Mouse (Mus musculus) kidney, adult 2 months (tissue): ENCODE measurements around the gene Gfra4. TPM values are rescaled to one million over a fixed set of nuclear protein-coding genes. Genes with fewer than 3 reads are reported as not detected.

ENCODE experiments used
- DNase-seq: peaks from one replicate; pipeline ENCODE4 v3.0.0; 2021
- H3K27ac ChIP-seq: fragments of 200-500 bp; 2 replicates; pipeline ENCODE4 v1.5.1; 2012; ENCODE audit warnings: low read depth, low read length, control low read depth, inconsistent platforms; ENCODE audit not compliant: insufficient read depth
- H3K27me3 ChIP-seq: fragments of 200-500 bp; replicated peaks from 2 replicates; pipeline ENCODE4 v1.6.1; 2012; ENCODE audit warnings: mild to moderate bottlenecking, moderate library complexity, low read length, inconsistent platforms; ENCODE audit not compliant: control insufficient read depth, insufficient read depth
- H3K36me3 ChIP-seq: fragments of 200-500 bp; 2 replicates; pipeline ENCODE4 v1.6.1; 2012; ENCODE audit warnings: mild to moderate bottlenecking, moderate library complexity, low read length, inconsistent platforms; ENCODE audit not compliant: control insufficient read depth, insufficient read depth
- H3K4me1 ChIP-seq: fragments of 200-500 bp; 2 replicates; pipeline ENCODE4 v1.6.1; 2011; ENCODE audit warnings: low read length; ENCODE audit not compliant: control insufficient read depth, insufficient read depth
- H3K4me3 ChIP-seq: fragments of 200-500 bp; 2 replicates; pipeline ENCODE4 v1.5.1; 2011; ENCODE audit warnings: mild to moderate bottlenecking, low read depth, low read length, control low read depth; ENCODE audit not compliant: insufficient read depth
- CTCF ChIP-seq: fragments of 200-500 bp; conservative IDR thresholded peaks from 2 replicates; pipeline ENCODE4 v1.5.1; 2011; ENCODE audit warnings: low read depth, mild to moderate bottlenecking, control low read depth, low read length, moderate library complexity, mixed read lengths; ENCODE audit not compliant: insufficient read depth, insufficient read length
- POLR2A ChIP-seq: fragments of 200-500 bp; IDR thresholded peaks from one replicate; pipeline ENCODE4 v1.6.1; 2011; ENCODE audit warnings: low read depth, low read length, control low read depth
- WGBS: fragments of 180-500 bp; shearing (Covaris S2); methylation state at CpG from one replicate; pipeline ENCODE4 v1.1.7; 2018; 5-methylcytosine and 5-hydroxymethylcytosine counted together
- polyA plus RNA-seq: library from polyadenylated mRNA; depleted of rRNA; stranded (reverse); fragments of >200 nt; gene quantifications from 2 replicates; pipeline ENCODE4 v1.2.3, GENCODE M21; 2012; rRNA removed

The Gfra4 gene
- 7.1 and 7.2 TPM in 2 replicates for polyA plus RNA-seq

DNA sequence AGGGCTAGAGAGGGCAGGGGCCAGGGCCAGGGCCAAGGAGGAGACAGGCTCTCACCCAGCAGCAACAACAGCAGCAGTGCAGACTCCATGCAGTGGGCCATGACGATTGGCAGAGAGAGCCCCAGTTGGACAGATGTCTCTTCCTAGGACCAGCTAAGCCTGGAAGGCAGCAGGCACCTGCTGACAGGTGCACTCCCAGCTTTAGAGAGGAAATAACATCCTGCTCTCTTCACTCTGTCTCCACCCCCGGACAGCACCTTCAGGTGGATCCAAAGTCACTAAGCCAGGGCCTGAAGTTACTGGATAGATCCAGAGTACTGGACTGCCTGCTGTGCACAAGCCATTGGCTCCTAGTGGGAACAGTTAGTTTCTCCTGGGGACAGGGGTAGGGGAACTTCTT, at the start of gene Gfra4:
Gene Gfra4, minus strand, starts transcription at position 101 of the 400 bp plus-strand sequence.
- H3K36me3 ChIP-seq = no peaks in the 10 kb centered on the region
- no peaks in the 10 kb centered on the region for H3K27me3 ChIP-seq
- H3K27ac ChIP-seq = no peak within 1 kb of the TSS
- 81% methylated on average over 2 of the region's 2 CpGs for whole genome bisulfite sequencing
- no peak for DNase-seq
- peaks cover 2% of the 10 kb centered on the region; the same call in 1 of the 2 replicates for H3K4me1 ChIP-seq
- H3K4me3 ChIP-seq = no peak within 1 kb of the TSS
- TF ChIP-seq CTCF (no peak), POLR2A (no peak)

DNA sequence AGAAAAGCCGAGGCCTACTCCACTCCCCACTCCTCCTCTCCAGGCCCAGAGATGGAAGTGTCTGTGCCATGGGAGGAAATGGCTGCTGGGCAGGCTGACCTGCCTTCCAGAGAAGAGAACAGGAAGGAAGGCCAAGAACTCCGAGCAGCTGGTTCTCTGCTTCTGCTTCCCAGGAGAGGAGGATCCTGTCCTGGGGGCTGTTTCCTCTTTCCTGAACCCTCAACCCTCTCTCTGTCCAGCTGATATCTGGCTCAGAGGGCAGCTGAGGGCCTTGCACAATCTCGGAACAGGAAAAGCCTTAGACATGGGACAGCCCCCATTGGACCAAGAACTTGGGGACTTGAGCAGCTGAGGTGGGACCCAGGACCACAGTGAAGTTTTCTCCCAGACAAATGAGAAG, 48.0 kb upstream of the Gfra4 start:
- peak; percentile 45 for DNase-seq
- H3K36me3 ChIP-seq = no peaks in the 10 kb centered on the region
- H3K27me3 ChIP-seq = no peaks in the 10 kb centered on the region
- H3K4me3 ChIP-seq = no peak overlapping the region
- H3K27ac ChIP-seq = no peak overlapping the region
- TF ChIP-seq POLR2A (no peak), CTCF (no peak)
- H3K4me1 ChIP-seq = no peaks in the 10 kb centered on the region
- 67% methylated on average over 3 of the region's 3 CpGs for WGBS

GRCm38 (mm10) chr2:131089634-131090033, 46.7 kb upstream of the Gfra4 start:
- no peaks in the 10 kb centered on the region for H3K36me3 ChIP-seq
- no peaks in the 10 kb centered on the region for H3K27me3 ChIP-seq
- TF ChIP-seq POLR2A = no peak
- no peak for TF ChIP-seq CTCF
- no peaks in the 10 kb centered on the region for H3K4me1 ChIP-seq
- no peak overlapping the region for H3K27ac ChIP-seq
- WGBS = 94% methylated on average over 1 of the region's 1 CpGs
- no peak overlapping the region for H3K4me3 ChIP-seq
- DNase-seq = peak; percentile 8

GRCm38 (mm10) chr2:131088581-131088980, 45.7 kb upstream of the Gfra4 start:
- TF ChIP-seq CTCF = no peak
- no peak for TF ChIP-seq POLR2A
- no peaks in the 10 kb centered on the region for H3K27me3 ChIP-seq
- 83% methylated on average over 4 of the region's 4 CpGs for WGBS
- no peak overlapping the region for H3K4me3 ChIP-seq
- no peak for DNase-seq
- no peak overlapping the region for H3K27ac ChIP-seq
- H3K4me1 ChIP-seq = no peaks in the 10 kb centered on the region
- no peaks in the 10 kb centered on the region for H3K36me3 ChIP-seq

- DNase-seq = no peak
- Histone ChIP-seq H3K27ac (no peak within 1 kb of the TSS), H3K4me3 (no peak within 1 kb of the TSS), H3K27me3 (no peaks in the 10 kb centered on the region), H3K4me1 (no peaks in the 10 kb centered on the region), H3K36me3 (no peaks in the 10 kb centered on the region)
- TF ChIP-seq POLR2A = no peak
- TF ChIP-seq CTCF = no peak
- 72% methylated on average over 11 of the region's 11 CpGs for WGBS
These were observed 43.9 kb upstream of the Gfra4 start, which contains the start of gene Siglec1 for GRCm38 (mm10) chr2:131086667-131087390. Gene Siglec1, minus strand, starts transcription at chr2:131086765.

GRCm38 (mm10) chr2:131084206-131084605, 41.3 kb upstream of the Gfra4 start:
- Histone ChIP-seq H3K36me3 (no peaks in the 10 kb centered on the region), H3K27ac (no peak overlapping the region), H3K4me3 (no peak overlapping the region), H3K4me1 (no peaks in the 10 kb centered on the region), H3K27me3 (no peaks in the 10 kb centered on the region)
- TF ChIP-seq CTCF (no peak), POLR2A (no peak)
- 81% methylated on average over 4 of the region's 4 CpGs for WGBS
- no peak for DNase-seq

DNA sequence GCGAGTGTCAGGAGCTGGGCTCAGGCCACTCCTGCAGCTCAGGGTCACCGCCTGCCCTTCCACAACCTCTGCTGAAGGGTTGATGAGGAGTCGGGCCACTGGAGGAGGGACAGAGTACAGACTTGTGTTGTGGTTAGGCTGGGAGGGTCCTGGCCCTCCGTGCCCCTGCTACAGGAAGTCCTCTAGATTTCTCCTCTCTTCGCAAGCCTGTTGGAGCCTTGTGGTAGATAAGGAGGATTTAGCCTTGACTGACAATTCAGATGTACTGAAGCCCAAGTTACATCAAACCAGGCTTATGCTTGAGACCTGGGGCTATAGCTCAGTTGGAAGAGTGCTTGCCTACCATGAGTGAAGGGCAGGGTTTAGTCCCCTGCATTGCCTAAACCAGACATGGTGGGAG, 37.6 kb upstream of the Gfra4 start:
- no peak for DNase-seq
- H3K4me3 ChIP-seq = no peak overlapping the region
- H3K27ac ChIP-seq = no peak overlapping the region
- H3K4me1 ChIP-seq = no peaks in the 10 kb centered on the region
- WGBS = 76% methylated on average over 5 of the region's 5 CpGs
- no peak for TF ChIP-seq CTCF
- no peak for TF ChIP-seq POLR2A
- no peaks in the 10 kb centered on the region for H3K27me3 ChIP-seq
- no peaks in the 10 kb centered on the region for H3K36me3 ChIP-seq
